Mouse (Mus musculus) gastrocnemius, postnatal 25 days (tissue): ENCODE measurements around the gene Mccc2. TPM values are rescaled to one million over a fixed set of nuclear protein-coding genes. Genes with fewer than 3 reads are reported as not detected.
"Not testable (repeated sequence)": the region's sequence is repeated elsewhere in the genome, so short reads cannot be mapped to it uniquely, and the experiment has no call there.

Experiments used
- DNase-seq: peaks from one replicate; pipeline ENCODE4 v3.0.0; 2022
- long read RNA-seq, 2 experiments: library from polyadenylated mRNA; stranded (forward); transcript quantifications; one replicate each; pipeline ENCODE4 v2.0.0; 2021
- total RNA-seq, 2 experiments: library from RNA; stranded (reverse); gene quantifications; 1 replicate in 1 of 2; 2 replicates in 1 of 2; pipeline ENCODE4 v1.2.3; 2021

Gene Mccc2
- 10 to 100 TPM; 33.3 to 34.5 TPM for total RNA-seq
- long read RNA-seq, experiment 1, transcript Mccc2-201 (17 exons, 2,123 nt) = major isoform, 43 of 52 reads
- long read RNA-seq, experiment 1, partial matches to known transcripts = 3 of 52 reads
- long read RNA-seq, experiment 1, other reads (novel, unspliced or antisense) = 6 of 52 reads
- long read RNA-seq, experiment 2, transcript Mccc2-201 (17 exons, 2,123 nt) = major isoform, 67 of 82 reads
- long read RNA-seq, experiment 2, partial matches to known transcripts = 5 of 82 reads
- long read RNA-seq, experiment 2, other reads (novel, unspliced or antisense) = 10 of 82 reads

DNA sequence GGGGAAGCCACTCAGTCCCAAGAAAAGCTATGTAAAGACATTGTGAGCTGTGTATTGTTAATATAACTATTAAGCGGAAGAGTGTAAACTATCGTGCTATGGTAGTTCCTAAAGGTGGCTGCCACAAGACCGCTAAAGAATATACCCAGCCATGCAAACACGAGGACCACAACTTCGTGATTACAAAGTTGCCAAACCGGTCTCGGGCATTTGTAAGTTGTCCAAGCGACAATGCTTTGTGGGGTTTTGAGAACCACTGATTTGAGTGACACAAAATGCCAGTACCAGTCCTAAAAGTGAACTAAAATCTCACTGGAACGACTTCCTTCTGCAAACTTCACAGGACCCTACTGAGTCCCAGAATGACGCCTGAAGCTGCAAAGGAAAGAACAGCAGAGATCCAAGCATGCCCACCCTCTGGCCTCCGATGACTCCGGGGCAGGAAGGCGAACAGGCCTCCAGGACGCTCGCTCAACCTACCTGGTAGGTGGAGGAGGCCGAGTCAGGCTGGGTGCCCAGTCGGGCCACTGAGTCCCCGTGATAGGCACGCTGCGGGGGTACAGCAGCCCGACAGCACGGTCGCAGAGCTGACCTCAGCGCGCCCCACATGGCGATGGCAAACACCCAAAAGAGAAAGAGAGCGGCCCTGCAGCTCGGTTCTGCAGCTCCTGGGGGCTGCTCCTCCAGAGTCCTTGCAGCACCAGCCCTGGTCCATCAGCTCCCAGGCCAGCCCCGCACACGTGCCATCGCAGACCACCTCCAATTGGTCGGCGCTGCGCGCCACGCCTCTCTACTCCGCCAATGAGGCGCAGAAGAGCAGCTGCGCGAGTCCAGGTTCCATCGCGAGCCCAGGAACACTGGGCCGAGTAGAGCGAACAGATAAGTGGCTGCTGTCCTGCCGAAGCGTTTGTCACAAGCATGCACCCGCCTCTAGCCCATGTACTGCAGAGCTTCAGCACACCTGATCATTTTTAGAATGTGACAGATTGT is at the start of gene Mccc2:
Mccc2 (minus strand) TSS at position 734 of the 990 bp plus-strand sequence.
- DNase-seq = peak; percentile 87

DNA sequence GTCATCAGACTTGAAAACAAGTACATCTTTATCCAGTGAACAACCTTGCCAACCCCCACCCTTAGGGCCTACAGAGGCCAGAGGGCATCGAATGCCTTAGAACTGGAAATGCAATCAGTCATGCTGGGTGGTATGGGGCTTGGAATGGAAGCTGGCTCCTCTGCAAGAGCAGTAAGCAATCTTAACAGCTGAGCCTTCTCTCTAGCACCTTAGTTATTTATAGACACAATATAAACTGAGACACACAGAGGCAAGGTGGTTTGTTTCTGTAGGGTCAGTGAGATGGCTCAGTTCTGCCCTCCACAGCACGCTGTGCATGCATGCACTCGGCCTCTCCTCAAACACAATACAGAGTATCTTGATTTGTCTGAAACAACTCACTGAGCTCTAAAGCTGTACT is 48.5 kb upstream of the Mccc2 start:
- DNase-seq = no peak

DNA sequence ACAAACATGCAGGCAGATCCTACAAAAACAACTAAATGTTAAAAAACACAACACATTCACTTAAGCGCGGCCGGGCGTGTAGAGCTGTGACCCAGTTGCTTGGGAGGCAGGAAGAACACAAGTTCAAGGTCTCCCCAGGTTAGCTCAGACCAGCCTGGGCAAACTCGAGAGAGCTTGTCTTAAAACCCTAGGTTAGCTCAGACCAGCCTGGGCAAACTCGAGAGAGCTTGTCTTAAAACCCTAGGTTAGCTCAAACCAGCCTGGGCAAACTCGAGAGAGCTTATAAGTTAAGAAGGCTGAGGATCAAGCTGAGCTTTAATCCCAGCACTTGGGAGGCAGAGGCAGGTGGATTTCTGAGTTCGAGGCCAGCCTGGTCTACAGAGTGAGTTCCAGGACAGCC is 42.3 kb upstream of the Mccc2 start:
- not testable (repeated sequence) for DNase-seq

DNA sequence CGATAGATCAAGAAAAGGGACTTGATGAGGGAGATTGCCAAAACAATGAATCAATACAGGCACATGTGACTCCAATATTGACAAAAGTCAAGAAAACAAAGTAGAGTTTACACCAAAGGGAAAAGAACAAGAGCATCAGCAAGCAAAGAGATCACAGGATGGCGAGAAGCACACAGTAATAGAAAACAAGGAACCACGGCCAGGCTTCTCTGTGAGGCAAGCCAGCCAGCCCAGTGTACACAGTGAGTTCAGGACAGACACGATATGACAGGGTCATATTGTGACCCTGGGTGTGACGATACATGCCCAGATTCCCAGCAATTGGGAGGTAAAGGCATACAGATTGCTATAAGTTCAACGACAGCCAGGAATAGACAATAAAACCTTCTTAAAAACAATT is 10.6 kb upstream of the Mccc2 start:
- DNase-seq = no peak

DNA sequence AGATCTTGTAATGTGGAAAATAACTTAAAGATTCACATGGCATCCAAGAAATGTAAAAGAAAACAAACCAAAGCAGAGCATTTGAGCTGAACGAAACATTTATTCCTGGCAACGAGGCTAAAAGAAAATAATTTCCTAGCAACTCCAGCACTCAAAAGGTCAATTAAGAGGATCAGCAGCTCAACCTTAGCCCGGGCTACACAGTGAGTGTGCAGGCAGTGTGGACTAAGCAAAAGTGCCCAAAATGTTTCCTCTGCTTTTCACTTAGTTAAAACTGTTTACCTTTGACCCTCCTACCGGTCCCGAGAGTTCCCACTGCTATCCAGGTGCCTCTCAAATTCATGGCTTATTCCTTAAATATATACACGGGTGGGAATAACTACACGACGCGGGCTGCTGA is 1.5 kb upstream of the Mccc2 start:
- no peak for DNase-seq

DNA sequence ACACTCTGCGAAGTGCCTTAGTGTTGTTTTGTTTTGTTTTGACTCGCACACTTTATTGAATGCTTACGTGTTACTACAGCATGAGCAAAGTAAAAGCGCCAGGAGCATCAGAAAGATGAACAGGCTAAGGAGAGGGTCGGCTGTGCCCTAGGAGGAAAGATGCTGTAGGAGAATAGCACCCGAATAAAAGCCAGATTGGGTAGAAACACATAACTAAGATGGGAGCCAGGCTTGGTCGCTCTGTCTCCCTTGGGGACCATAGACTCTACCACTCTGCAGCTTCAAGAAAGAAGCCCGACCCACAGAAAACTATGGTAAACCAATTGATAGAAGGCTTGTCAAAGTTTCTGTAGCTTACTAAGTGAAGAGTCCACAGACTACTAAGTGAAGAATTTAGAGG is 498 bp upstream of the Mccc2 start:
- no peak for DNase-seq

DNA sequence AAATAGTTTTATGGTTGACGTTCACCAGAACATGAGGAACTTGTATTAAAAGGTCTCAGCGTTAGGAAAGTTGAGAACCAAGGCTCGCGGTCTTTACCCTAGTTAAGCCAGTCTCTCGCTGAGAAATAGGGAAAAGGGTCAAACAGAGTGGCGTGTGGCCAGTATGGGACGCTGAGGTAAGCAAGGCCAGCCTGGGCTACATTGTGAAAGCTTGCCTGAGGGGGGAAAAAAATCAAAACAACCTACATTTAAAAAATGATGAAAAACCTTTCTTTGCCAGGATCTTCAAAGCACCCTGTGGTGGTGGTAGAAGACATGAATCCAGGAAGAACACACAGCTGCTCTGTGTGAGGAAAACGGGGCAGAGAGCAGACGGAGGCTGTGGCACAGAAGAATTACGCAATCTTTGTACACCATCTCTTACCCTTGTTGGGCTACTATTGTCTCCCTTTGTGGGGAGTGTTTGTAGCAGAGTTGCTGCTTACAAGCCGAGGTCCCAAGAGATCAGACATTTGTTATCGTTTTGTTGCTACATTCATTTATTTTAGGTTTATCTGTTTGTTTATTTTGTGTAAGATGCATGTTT is 9.4 kb downstream of the Mccc2 start:
- DNase-seq = no peak

DNA sequence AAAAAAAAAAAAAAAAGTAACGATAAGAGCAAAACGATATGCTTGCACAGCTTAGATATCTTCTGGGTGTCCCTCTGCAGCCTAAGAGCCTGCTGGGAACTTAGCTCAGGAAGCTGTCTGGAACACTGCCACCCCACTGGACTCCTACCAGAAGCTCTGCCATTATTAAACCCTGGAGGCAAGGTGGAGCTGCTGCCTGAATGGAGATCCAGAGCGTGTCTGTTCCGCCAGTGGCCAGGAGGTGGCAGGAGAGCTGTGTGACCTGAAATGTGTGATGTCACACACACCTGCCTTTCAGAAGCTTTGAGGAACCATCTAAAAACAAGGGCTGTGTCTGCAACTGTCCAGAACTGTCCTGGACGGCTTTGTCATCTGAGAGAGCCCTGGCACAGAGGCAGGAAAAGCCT is 13.6 kb downstream of the Mccc2 start:
- peak; percentile 83 for DNase-seq

DNA sequence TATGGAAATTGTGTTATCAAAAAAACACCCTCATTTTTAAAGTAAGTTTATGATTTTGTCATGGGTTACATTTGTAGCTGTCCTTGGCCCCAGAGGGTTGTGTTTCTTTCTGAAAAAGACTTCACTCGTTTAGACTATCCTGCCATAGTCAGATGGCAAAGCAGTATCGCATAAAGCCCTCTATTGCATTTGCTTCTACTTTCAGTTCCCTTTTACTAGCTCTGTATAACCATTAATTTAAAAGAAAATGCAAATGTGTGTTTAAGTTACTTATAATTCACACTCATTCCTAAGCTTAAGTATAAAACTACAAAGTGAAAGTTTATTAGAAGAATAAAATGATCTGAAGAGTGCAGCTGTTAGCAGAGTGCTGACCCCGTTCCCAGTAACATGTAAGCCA is 16.4 kb downstream of the Mccc2 start:
- DNase-seq = no peak

DNA sequence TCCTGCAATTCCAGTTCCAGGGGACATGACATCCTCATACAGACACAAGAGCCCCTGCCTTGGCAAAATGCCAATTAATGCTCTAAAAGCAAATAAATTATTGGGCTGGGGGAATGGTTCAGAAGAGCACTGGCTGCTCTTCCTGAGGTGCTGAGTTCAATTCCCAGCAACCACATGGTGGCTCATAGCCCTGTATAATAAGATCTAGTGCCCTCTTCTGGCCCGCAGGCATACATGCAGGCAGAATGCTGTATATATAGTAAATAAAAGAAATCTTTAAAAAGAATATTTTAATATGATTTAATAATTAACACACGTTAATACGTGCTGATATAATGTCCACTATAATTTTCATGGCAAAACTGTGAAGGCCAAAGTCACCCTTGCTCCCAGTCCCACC is 17.3 kb downstream of the Mccc2 start:
- DNase-seq = no peak

DNA sequence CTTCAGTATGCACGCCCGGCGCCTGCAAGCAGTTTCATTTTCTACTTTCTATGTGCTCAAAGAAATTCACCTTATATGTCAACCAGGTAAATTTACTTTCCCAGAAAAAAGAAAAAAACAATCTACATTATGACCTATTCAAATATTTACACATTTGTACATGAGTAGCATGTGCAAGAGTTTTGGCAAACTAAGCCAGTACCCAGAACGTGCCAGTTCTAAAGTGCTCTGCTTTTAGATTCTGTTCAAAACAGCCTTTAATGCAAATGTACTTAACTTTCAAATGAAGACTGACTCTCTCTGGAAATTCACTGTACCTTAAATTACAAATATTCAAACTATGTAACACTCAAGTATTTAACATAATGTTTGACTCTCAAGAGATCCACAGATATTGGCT is 25.8 kb downstream of the Mccc2 start:
- DNase-seq = no peak

DNA sequence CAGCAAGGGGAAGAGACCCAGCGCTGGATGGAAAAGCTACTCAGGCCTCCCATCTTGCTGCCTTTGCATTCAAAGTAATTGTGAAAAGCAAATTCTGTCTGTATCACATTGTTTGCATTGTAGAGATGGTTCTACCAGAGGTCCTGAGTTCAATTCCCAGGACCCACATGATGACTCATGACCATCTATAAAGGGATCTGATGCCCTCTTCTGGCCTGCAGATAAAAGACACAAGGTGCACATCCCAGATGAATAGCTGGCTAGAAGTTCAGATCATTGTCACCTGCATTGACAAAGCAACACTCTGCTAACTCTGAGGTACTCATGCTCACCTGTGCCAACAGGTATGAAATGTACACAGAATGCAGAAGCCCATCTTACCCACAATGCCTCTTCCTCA is 32.1 kb downstream of the Mccc2 start:
- no peak for DNase-seq

DNA sequence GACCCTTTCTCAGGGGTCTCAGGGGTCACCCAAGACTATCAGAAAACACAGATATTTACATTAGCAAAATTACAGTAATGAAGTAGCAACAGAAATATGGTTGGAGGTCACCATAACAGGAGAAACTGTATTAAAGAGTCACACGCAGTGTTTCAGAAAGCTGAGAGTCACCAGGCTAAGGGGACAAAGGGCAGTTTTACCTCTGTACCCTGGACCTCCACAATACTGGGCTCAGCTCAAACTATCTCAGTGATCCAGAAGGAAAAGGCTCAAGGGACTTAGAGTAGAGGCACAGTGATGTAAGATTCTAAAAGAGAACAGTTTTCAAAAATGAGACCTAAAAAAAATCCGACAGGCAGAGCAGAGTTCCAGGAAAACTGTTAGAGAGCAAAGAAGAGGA is 36.0 kb downstream of the Mccc2 start:
- DNase-seq = no peak

DNA sequence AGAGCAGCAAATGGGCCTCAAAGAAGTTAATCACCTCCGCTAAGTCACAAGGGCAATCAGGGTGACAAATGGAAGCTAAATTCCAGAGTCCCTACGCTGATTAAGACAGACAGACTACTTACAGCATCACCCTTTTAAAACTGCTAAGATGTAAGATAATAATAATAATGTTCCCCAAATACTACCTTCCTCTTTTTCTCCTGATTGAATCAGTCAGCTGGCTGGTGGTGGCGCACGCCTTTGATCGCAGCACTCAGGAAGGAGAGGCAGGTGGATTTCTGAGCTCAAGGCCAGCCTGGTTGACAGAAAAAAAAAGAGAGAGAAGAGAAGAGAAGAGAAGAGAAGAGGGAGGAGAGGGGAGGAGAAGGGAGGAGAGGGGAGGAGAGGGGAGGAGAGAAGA is 45.4 kb downstream of the Mccc2 start:
- no peak for DNase-seq

DNA sequence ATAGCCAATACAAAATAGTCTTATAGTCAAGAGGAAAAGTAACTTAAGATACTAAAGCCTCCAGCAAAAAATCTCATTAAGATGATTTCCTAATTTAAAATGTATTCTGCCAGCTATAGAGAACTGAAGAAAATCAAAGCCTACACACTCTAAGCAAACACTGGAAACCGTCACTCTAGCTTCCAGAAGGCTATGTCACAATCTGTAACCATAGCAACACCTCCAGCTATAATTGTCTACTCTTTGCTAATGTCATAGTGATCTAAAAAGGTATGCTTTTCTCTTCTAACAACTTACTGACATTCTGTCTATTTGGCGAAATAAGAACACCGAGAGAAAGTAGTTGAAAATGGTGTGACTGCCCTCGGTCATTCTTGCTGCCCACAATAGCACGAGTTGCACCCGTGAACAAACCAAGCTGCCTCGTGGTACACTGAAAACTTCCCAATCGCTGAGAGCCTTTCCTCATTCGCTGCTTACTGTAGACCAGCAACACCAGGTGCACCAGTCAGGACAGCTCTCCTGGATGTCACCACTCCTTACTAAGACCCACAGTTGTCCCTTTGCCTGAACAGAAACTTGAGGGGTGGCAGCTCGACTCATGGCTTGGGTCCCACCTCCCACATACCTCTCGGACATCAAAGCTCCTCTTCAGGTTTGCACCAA is 48.3 kb downstream of the Mccc2 start:
- DNase-seq = no peak

DNA sequence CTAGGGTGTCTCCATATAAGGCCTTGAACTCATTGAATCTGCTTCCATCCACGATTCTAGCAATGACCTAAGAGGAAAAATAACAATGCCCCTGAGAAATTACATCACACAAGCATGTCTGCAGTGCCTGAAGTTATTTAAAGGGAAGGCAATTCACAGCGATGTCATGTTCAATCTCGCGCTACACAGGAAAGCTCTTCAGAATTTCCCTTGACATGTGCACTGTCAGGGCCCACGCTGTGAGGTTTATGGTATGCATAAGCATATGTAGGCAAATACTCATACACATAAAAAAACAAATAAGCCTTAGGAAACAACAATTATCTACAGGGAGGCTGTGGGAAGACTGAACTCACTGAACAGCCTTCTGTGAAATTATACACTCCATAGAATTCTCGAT is 51.6 kb downstream of the Mccc2 start:
- no peak for DNase-seq

DNA sequence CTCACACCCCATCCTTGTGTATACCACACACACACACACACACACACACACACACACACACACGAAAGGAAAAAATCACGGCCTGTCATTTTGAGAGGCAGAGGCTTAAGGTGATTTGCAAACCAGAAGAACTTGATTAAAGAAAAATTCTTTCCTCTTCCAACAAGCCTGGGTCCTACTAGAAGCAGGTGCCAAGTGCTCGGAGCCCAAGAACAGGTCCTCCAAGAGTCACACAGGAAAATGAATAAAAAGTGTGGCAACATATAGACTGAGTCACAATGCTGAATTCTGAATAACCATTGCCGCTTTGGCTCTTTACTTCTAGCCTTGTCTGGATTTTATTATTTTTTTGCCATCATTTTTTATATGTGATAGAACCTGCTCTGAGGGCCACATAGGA is 53.8 kb downstream of the Mccc2 start:
- DNase-seq = no peak

DNA sequence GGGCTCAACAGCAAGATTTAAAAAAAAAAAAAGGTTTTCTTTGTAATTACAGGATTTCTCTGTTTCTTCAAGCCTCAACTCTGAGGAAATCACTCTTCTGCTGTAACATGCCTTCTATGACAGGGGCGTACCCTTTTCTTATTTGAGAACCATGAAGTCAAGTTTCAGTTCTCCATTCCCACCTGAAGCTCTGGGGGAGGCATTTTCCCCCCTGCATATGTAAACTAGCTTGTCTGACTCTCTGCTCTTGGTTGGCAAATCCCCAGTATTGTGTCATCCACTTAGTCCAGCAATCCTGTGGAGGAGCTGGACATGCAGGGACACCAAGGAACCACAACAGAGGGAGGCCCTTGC is 59.9 kb downstream of the Mccc2 start:
- no peak for DNase-seq

DNA sequence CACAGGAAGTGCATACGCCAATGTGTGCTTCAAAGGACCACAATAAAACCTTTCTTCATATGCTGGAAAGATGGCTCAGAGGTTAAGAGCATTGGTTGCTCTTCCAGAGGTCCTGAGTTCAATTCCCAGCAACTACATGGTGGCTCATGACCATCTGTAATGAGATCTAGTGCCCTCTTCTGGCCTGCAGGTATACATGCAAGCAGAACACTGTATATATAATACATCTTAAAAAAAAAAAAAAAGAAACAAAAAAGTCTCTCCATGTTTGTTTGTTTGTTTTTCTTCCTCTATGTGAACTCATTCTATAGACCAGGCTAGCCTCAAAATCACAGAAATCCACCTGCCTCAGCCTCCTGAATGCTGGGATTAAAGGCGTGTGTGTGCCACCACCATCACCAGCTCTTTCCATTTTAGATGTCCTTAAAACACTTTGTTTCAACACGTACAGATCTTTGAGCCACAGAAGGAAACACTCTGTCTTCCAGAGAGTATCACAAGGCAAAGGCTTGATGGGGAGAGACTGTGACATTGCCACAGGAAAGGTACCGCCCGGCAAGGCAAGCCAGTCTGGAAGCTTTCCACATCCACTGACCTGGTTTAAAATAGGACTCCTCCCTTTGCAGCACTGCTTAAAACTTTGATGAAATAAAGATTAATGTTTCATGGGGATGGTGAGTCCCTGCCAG is 60.4 kb downstream of the Mccc2 start:
- DNase-seq = no peak

DNA sequence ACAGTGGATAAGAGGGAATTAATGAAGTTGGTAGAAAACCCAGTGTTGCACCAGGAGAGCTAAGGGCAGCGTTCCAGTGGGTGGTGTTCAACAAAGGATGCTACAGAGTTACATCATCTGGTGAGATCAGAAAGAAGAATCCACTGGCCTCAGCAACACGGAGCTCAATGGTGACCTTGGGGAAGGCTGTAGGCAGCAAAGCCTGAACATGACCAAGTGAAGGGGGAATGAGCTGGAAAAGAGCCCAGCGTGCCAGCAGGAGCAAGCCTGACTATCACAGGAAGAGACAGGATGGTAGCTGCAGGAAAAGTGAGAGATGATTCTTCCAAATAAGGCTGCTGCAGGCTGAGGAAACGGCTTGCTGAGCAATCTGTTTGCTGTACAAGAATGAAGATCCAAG is 68.0 kb downstream of the Mccc2 start:
- no peak for DNase-seq

DNA sequence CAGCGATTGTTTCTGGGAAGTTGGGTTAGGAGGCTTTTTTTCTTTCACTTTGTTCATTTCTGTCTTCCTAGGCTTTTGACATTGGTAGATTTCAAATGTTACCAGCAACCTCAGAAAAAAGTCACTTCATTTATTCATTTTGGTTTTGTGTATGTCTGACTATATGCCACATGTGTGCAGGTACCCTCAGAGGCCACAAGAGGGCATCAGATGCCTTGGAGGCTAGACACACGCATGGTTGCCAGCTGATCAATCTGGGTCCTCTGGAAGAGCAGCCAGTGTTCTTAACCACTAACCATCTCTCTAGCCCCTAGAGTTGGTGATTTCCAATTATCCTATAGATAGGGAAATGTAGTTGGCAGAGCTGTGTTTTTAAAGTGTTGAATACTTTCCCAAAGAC is 71.9 kb downstream of the Mccc2 start:
- no peak for DNase-seq

DNA sequence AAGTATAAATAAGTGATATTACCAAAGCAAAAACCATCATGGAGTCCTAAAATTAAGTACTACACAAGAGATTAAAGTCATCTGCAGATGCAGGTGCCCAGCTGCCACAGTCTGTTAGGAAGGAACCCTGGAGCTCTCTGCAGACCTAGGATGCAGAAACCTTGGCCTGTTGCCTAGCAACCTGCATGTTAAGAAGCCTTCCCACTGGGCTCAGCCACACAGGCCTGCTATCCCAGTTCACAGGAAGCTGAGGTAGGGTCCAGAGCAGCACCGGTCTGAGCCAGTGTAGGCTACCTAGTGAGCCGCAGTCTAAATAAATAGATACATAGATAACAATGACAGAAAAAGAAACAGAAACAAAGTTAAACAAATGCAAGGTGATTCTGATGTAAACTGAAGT is 74.8 kb downstream of the Mccc2 start:
- DNase-seq = no peak
